Mouse (Mus musculus): ENCODE measurements around the gene Lrrc38. TPM values are rescaled to one million over a fixed set of nuclear protein-coding genes. Genes with fewer than 3 reads are reported as not detected.

The Lrrc38 gene
- total RNA-seq (2012; rRNA removed) (not detected in 2 replicates), polyA plus RNA-seq (2012; ENCODE audit: insufficient read depth in 1 of 2, insufficient read length in 2 of 2, low read depth in 1 of 2, low replicate concordance in 2 of 2, missing spikeins in 1 of 2) (not detected)

DNA sequence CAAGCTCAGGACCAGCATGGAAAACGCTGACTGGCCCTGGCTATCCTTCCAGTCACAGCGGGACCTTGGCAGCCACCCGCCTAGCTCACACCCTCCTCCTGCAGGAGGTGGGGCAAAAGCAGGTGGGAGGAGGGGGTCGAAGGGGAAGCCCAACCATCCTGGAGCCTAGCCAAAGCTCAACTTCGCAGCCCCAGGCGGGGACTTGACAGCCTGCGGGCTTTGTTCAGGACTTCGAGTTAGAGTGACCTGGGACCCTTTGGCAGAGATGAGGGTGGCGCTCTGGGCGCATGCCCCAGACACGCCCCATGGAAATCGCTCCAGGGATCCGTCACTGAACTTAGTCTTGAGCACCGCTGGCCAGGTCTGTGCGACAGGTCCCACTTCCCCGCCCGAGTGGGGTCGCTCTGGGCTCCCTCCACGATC, at the start of gene Lrrc38:
Lrrc38 (plus strand) TSS at position 274 of the 423 bp plus-strand sequence.
- no peaks in the 10 kb centered on the region for H3K79me2 ChIP-seq (ENCODE audit: control insufficient read depth, insufficient read depth, low read length, poor library complexity)
- no peak for TF ChIP-seq CHD1 (IDR thresholded peaks at IDR 0.05; ENCODE audit: low read depth, low read length)
- no peak for TF ChIP-seq ETS1 (IDR thresholded peaks at IDR 0.05; ENCODE audit: low read depth, low read length)
- TF ChIP-seq USF2 (IDR thresholded peaks at IDR 0.05; ENCODE audit: borderline replicate concordance in 1 of 2, insufficient read depth in 1 of 2, low read depth in 1 of 2, low read length in 2 of 2), result no peak
- no peak for TF ChIP-seq POLR2AphosphoS2 (IDR thresholded peaks at IDR 0.05; ENCODE audit: low read length)
- TF ChIP-seq MXI1 (IDR thresholded peaks at IDR 0.05; ENCODE audit: low read depth, low read length), result no peak
- TF ChIP-seq HCFC1 (IDR thresholded peaks at IDR 0.05; ENCODE audit: low read depth, low read length), result no peak
- no peak for TF ChIP-seq NELFE (IDR thresholded peaks at IDR 0.05; ENCODE audit: low read depth, low read length)
- no peak for TF ChIP-seq MAZ (IDR thresholded peaks at IDR 0.05; ENCODE audit: low read depth, low read length)
- no peak for TF ChIP-seq KAT2A (conservative IDR thresholded peaks at IDR 0.05; ENCODE audit: low read depth, low read length)
- TF ChIP-seq ZC3H11A (IDR thresholded peaks at IDR 0.05; ENCODE audit: low read depth, low read length), result no peak
- no peak for TF ChIP-seq SIN3A (IDR thresholded peaks at IDR 0.05; ENCODE audit: low read length)
- TF ChIP-seq SMC3 (IDR thresholded peaks at IDR 0.05; ENCODE audit: low read depth, low read length), result no peak
- TF ChIP-seq ZMIZ1 (IDR thresholded peaks at IDR 0.05; ENCODE audit: low read depth, low read length), result no peak
- TF ChIP-seq UBTF (IDR thresholded peaks at IDR 0.05; ENCODE audit: borderline replicate concordance, insufficient read depth, low read depth, low read length), result no peak
- no peak for TF ChIP-seq MYC (IDR thresholded peaks at IDR 0.05; ENCODE audit: low read depth, low read length)
- TF ChIP-seq JUND (IDR thresholded peaks at IDR 0.05; ENCODE audit: low read depth, low read length), result no peak
- no peak for TF ChIP-seq TAL1 (IDR thresholded peaks at IDR 0.05; ENCODE audit: low read length)
- no peaks in the 10 kb centered on the region for H3K36me3 ChIP-seq (ENCODE audit: control insufficient read depth in 1 of 2, insufficient read depth in 2 of 2, low read length in 2 of 2)
- no peak within 1 kb of the TSS for H3K4me3 ChIP-seq (ENCODE audit: control insufficient read depth in 1 of 2, insufficient read depth in 1 of 2, low read depth in 2 of 2, low read length in 2 of 2)
- no peaks in the 10 kb centered on the region for H3K9me3 ChIP-seq (replicated peaks; ENCODE audit: insufficient read depth, low read length)
- no peak within 1 kb of the TSS for H3K27ac ChIP-seq (ENCODE audit: control insufficient read depth, low read depth, low read length)
- DNase-seq (ENCODE audit: low read depth, low spot score), result no peak
- no peaks in the 10 kb centered on the region for H3K4me1 ChIP-seq (ENCODE audit: control insufficient read depth in 1 of 2, insufficient read depth in 2 of 2, low read length in 2 of 2)
- H3K27me3 ChIP-seq (ENCODE audit: control insufficient read depth in 1 of 2, insufficient read depth in 2 of 2, low read length in 2 of 2), result no peaks in the 10 kb centered on the region
- no peak within 1 kb of the TSS for H3K9ac ChIP-seq (ENCODE audit: control insufficient read depth, low read depth, low read length, poor library complexity, severe bottlenecking)

DNA sequence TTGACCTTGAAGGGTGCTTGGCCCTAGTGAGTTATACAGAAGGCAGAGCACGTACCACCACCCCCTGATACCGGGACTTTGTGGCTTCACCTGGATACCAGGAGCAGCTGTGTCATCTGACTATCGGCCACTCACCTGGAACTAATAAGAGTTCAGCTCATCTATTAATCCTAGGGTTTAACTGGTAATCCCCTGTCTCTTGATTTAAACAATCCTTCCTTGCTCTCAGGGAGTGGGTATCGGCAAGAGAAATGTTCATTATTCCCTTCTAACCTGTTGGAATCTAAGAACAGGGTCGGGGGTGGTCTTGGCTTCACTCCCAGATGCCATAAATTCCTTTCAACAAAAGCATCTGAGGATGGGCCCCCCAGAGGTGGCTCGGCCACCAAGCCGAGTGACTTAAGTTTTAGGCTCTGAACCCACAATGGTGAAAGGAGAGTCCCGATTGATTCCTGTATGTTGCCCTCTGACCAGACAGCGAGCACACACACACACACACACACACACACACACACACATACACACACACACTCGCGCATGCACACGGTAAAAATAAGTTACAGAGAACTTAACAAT, 49.4 kb upstream of the Lrrc38 start:
- Histone ChIP-seq H3K9ac (ENCODE audit: control insufficient read depth, low read depth, low read length, poor library complexity, severe bottlenecking) (no peak overlapping the region), H3K9me3 (replicated peaks; ENCODE audit: insufficient read depth, low read length) (no peaks in the 10 kb centered on the region)

More for the DNA sequence above, 49.4 kb upstream of the Lrrc38 start:
- DNase-seq (ENCODE audit: low read depth, low spot score), result no peak
- H3K27ac ChIP-seq (ENCODE audit: control insufficient read depth, low read depth, low read length), result no peak overlapping the region
- H3K79me2 ChIP-seq (ENCODE audit: control insufficient read depth, insufficient read depth, low read length, poor library complexity), result no peaks in the 10 kb centered on the region
- no peaks in the 10 kb centered on the region for H3K4me1 ChIP-seq (ENCODE audit: control insufficient read depth in 1 of 2, insufficient read depth in 2 of 2, low read length in 2 of 2)
- no peaks in the 10 kb centered on the region for H3K27me3 ChIP-seq (ENCODE audit: control insufficient read depth in 1 of 2, insufficient read depth in 2 of 2, low read length in 2 of 2)
- H3K4me3 ChIP-seq (ENCODE audit: control insufficient read depth in 1 of 2, insufficient read depth in 1 of 2, low read depth in 2 of 2, low read length in 2 of 2), result no peak overlapping the region
- TF ChIP-seq POLR2A (IDR thresholded peaks at IDR 0.05; ENCODE audit: control insufficient read depth in 1 of 2, insufficient read depth in 1 of 2, low read depth in 1 of 2, low read length in 2 of 2, poor library complexity in 1 of 2) (no peak), RAD21 (IDR thresholded peaks at IDR 0.05; ENCODE audit: low read depth, low read length) (no peak), SMC3 (IDR thresholded peaks at IDR 0.05; ENCODE audit: low read depth, low read length) (no peak)
- no peaks in the 10 kb centered on the region for H3K36me3 ChIP-seq (ENCODE audit: control insufficient read depth in 1 of 2, insufficient read depth in 2 of 2, low read length in 2 of 2)

Data from MEL (cell line).